Mouse (Mus musculus) CD4-positive helper T cell, adult 2 months (primary cell): Measurements from ENCODE around the gene Dmd.
A peak's percentile ranks its signal among the peaks of the same experiment; 100 is the strongest.

Experiments used
- DNase-seq: peaks from one replicate; pipeline ENCODE4 v3.0.0-alpha.2; 2012; ENCODE audit warnings: low read depth, missing footprints, low spot score

The Dmd gene

GRCm38 (mm10) chrX:84364981-84365380, 1416.3 kb downstream of the Dmd start:
- DNase-seq: no peak

DNA sequence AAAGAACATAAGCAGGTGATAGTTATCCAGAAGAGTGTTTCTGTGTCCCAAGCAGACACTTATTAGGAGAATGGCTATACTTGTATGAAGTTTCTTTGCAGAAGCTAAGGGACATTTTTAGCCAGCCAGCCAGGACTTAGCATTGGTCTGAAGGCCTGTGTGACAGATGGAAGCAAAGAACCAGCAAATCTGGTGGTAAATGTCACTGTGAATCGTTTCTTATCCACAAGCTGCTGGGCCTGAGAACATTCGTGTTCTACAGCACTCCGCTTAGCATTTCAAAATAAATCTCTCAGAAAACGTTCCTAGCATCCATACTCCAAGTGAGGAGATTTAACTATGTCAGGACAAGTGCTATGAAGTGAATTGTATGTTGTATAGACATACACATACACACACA, 1486.9 kb downstream of the Dmd start:
- no peak for DNase-seq

DNA sequence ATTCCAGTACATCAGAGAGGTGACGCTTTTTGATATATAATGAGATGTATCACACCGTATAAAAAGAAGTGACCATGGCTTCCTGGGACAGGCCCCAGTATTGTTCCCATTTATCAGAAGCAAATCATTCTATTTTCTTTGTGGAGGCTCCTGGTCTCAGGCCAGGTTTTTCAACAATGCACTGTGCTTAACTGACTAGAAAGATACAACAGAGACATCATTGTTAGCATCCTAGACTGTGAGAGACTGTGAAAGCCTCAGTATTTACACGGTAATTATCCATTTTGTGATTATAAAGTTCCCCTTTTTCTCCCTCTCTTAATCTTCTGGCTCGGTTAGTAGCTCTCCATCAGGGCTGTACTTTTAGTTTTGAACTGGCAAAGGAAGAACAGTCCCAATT, 1487.9 kb downstream of the Dmd start:
- DNase-seq: no peak

DNA sequence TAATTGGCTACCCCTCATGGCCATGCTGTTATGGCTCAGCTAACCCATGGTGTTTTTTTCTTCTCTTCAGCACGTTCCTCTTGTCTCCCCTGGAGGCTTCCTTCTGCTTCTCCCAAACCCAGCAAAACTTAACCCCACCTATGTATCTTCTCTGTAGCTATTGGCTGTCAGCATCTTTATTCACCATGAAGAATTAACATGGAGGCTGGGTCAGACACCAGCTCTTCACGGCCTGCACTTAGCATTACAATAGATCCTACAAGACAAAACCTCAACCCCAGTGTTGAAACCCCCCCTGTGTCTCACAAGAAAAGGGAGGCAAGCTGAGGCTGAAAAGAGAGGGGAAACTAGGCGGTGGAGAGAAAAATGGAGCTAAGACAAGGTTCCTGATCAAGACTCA, 1494.3 kb downstream of the Dmd start:
- DNase-seq: no peak

DNA sequence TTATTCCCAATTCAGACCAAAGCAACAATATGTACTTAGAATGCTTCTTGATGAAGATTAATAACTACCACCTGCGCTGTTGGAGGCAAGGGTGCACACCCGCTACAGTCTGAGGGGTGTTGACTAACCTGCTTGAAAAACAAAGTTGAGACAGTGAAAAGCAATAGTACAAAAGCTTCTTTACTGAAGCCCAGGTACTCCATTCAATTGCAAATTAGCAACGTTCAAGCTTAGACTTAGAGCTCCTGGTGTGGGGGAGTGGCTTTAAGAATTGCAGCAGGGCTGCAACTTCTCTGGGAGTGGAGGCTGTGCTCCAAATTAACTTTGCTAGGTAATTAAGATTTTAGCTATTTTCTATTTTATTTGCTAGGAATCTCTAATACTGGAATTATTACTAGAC, 1495.3 kb downstream of the Dmd start:
- no peak for DNase-seq

DNA sequence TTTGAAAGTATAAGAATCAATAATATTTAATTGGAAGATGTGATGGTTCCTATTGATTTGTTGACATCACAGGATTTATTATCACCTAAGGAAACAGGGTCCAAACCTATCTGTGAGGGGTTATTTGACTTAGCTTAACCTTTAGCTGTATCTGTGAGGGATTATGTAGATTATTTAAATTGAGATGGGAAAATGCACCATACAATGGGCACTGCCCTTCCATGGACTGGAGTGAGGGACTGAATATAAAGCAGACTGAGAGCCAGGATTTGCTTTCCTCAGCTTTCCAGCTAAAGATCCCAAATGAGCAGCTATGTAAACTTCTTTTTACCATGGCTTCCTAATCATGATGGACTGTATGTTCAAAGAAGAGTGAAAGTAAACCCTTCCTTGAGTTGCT, 1496.0 kb downstream of the Dmd start:
- no peak for DNase-seq

DNA sequence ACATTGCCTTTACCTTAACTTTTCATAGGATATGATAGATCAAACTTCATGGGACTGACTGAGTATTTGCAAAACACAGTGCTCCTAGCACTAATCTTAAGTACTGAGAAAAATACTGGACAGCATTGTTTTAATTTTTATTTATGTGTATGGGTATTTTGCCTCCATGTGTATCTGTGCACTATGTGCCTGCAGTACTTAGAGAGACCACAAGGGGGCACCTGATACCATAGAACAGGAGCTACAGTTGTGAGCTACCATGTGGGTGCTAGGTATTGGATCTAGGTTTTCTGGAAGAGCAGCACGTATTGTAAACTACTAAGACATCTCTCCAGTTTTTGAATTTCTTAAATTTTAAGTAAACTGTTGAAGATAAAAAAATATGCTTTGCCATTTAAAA, 1505.8 kb downstream of the Dmd start:
- peak; percentile 2 for DNase-seq

- DNase-seq: no peak
Measured at GRCm38 (mm10) chrX:84514650-84515366, 1566.1 kb downstream of the Dmd start.

GRCm38 (mm10) chrX:84551995-84552394, 1603.3 kb downstream of the Dmd start:
- no peak for DNase-seq

GRCm38 (mm10) chrX:84553441-84553840, 1604.8 kb downstream of the Dmd start:
- no peak for DNase-seq

DNA sequence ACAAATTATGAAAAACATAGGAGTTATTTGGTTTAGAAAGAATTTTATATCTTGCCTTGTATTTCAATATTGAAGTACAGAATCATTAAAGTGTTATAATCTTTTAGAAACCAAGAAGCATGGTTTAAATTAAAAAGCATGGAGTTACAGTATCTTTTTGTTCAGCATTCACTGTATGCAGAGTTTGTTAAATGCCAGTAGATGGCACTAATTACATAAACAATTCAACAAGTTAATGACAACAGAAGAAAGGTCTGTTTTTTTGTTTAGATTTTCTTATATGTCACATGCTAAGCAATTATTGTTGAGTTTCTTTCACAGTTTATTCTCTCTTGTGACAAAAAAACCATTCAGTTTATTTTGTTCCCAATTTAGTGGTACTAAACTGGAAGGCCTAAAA, 1649.8 kb downstream of the Dmd start:
- no peak for DNase-seq

- no peak for DNase-seq
Measured at GRCm38 (mm10) chrX:84640446-84640845, 1691.8 kb downstream of the Dmd start.

- DNase-seq: no peak
Measured at GRCm38 (mm10) chrX:84747683-84748082, 1799.0 kb downstream of the Dmd start.

DNA sequence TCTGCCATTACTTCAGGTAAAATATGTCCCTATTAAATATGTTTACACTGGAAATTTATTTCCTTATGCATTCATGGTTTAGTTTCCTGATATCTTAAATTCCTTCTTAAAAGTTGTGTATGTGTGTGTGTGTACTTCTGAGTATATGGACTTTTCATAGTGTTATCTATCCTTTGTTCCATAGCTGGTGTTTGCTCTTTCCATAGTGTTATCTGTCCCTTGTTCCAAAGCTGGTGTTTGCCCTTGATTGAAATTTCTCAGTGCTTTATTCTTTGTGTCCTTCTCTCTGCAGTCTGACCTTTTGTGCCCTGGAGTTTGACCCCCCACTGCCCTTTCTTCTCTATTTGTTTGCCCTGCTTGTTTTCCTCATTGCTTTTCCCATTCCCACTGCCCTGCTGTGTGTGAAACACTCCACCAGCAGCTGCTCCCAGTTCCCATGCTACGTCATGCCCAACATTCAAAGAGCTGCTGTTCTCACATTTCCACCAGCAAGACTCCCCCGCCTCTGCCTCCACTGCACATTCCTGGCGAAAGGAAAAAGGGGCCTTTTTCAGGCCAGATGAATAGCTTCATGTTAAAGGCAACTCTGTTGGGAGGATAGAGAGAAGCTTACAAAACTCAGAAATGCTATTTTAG, 1911.5 kb downstream of the Dmd start:
- DNase-seq: no peak

DNA sequence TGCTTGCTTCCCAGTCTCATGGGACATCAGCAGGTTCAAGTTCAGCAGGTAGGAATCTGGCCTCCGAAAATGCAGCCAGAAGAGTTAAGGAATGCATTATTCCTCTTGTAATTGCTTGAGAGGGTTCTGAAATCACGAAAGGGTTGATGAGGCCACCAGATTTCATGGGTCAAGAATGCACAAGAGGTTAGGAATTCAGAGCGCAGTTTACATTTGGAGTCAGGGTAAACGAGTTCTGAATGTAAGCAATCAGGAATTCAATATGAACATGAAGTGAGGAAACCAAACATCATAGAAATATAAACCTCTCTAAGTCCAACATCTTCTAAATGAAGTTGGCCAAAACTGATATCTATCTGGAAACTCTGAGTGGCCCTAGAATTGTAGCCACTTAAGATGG, 1924.4 kb downstream of the Dmd start:
- DNase-seq: no peak

- DNase-seq: no peak
Measured at GRCm38 (mm10) chrX:84878125-84878524, 1929.5 kb downstream of the Dmd start.

DNA sequence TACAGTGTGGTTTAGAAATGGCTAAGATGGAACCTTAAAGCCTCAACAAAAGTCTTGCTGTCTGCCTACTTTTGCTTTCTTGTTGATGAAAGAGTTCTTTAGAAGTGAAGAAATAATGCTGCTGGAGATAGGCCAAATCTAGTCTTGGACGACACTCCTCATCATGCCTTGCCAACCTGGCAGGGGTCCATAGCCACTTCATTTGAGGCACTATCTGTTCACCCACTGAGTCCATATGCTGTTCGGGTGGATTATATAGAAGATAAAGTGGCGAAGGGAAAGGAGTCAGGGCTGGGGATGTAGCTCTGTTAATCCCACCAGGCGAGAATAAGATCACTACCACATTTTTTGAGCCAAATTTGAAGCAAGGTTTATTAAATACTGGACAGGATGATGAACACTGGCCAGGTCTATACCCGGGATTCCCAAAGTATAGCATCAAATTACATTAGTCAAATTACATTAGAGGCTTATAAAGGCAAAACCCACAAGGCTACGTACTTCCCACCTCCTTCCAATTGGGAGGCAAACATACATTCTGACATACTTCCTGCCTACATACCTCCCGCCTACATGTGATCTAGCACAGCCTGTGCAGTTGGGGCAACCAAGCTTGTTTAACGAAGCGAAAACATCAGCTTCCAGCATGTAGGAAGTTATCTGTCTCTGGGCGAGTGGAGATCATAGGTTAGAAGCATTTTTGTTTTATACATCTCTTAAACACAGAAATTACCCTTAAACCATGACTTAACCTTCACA, 1984.2 kb downstream of the Dmd start:
- no peak for DNase-seq

DNA sequence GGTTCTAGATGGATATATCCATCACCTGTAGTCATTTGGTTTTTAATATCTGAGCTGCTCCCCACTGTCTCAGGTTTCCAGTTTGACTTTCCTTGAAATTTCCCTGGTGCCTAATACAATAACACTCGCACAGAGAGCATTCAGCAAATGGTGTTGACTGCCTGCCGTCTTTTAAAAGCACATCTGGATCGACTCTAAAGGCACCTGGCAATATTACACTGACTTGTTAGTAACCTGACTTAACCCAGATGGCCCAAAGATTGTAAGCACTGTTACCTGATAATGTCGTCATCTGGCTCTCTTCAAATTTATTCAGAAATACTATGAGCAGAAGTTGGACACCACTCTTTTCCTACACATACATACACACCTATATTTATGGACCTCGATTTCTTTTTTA, 2011.9 kb downstream of the Dmd start:
- no peak for DNase-seq

- no peak for DNase-seq
Measured at GRCm38 (mm10) chrX:84960972-84961371, 2012.3 kb downstream of the Dmd start.

DNA sequence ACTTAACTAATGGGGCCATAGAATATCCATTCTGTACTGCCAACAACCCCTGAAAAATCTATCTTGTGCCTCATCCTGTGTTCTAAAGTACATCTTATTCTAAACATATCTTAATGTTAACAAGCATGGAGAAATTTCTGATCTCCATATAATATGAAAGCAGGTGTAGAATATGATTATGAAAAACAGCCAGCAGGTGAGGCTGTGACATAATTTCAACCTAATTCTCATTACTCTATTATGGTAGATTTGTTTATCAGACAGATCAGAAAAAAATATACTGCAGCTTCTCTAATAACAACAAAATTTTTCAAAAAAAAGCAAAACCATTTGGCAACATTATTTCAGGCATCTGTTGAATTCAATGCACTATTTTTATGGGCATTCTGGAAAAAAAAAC, 2059.6 kb downstream of the Dmd start:
- no peak for DNase-seq

DNA sequence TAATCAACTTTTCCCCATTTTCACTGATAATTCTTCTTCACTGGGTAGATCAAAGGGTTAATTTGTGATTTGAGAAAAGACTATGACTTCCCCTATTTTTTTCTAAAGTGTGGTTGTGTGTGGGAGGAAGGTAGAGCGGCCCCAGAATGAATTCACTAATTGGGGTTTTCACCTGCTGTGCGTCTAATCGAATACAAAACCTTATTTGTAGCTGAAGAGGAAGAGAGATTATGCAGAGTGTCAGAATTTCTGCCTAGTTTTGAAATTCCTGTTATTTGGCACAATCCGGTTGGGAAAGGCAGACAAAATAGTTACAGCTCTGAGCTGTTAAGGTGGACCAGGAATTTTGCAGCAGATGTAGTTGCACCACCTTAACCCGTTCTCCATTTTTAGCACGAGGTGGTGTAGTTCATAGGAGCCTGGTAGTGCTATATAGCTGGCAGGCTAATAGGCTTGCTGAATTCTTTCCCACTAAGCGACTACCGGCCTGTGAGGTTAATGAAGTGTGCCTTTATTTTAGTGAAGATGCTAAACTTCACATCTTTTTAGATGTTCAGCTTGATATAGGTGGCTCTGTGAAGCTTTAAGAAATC, 2092.9 kb downstream of the Dmd start:
- no peak for DNase-seq

DNA sequence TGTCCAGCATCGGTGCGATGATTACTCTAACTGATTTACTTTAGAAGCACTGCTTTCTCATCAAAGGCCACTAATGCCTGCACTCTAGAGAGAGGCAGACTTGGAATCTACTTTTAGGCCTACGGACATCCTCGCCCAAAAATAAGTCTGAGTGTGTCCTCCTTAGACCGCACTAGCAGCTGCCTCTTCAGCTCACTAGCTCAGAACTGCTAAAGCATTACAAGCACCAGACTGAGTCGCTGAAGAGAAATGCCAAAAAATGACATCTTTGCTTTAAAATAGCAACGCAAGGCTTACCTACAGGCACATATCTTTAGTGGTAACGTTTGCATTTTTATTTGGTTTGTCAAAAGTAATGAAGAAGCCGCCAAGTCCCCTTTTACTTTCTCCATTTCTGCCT, 2098.0 kb downstream of the Dmd start:
- no peak for DNase-seq
